Mouse (Mus musculus) heart, adult 18-20 months (tissue): ENCODE data around the gene Tmed5. TPM values are rescaled to one million over a fixed set of nuclear protein-coding genes. Genes with fewer than 3 reads are reported as not detected.
"Not testable (repeated sequence)": the region's sequence is repeated elsewhere in the genome, so short reads cannot be mapped to it uniquely, and the experiment has no call there.

ENCODE experiments used
- DNase-seq, 2 experiments: peaks; one replicate each; pipeline ENCODE4 v3.0.0; 2021 to 2022; ENCODE audit warnings: mixed read lengths in 1 of 2
- long read RNA-seq, 2 experiments: library from polyadenylated mRNA; stranded (forward); transcript quantifications; one replicate each; pipeline ENCODE4 v2.0.0; 2021
- total RNA-seq, 2 experiments: library from RNA; stranded (reverse); gene quantifications; 2 replicates each; pipeline ENCODE4 v1.2.3; 2021

Tmed5 gene
- total RNA-seq: 10 to 100 TPM; 32.0 to 35.7 TPM
- long read RNA-seq, experiment 1, transcript Tmed5-201 (4 exons, 3,800 nt): major isoform, 26 of 36 reads
- long read RNA-seq, experiment 1, partial matches to known transcripts: 0 of 36 reads
- long read RNA-seq, experiment 1, other reads (novel, unspliced or antisense): 7 of 36 reads
- long read RNA-seq, experiment 2, transcript Tmed5-201 (4 exons, 3,800 nt): major isoform, 11 of 16 reads
- long read RNA-seq, experiment 2, partial matches to known transcripts: 0 of 16 reads
- long read RNA-seq, experiment 2, other reads (novel, unspliced or antisense): 4 of 16 reads

DNA sequence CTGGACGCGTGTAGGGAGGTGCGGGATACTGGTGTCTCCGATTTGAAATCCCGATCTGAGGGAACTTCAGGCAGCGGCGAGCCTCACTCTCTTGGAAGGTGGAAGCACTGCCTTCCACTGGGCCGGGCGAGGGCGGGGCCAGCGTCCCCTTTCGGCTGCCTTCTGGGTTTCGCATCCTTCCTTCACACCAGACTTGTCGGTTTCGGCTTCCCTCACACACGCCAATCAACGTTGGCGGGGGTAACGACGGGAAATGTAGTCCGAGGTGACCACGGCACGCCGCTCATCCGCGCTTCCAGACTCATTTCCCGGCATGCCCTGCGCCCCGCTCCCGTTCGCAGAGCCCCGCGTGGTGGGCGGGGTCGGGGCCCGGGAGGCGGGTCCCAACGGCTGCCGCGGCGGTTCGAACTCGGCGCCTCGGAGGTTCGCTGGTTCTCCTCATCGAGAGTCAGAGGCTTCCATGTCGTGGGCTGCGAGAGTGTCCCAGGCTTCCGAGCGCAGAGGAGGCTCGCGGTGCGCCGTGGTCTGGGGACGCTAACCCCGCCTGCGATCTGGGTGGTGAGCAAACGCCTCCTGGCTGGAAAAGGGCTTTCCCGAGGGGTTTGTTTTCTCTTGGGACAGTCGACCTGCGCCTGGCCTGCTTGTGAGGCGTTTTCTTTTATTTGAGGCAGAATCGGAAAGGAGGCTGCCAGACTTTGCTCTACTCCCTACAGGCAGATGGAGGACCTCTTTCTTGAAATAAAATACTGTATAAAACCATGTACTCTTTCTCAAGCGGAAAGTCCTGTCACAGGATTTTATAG lies at the start of gene Tmed5, which contains the start of gene Ccdc18:
Gene Tmed5, minus strand, starts transcription at position 180 of the 803 bp plus-strand sequence.
Gene Ccdc18, plus strand, starts transcription at position 435 of the 803 bp plus-strand sequence.
- DNase-seq: peak; percentile 97 to 99

DNA sequence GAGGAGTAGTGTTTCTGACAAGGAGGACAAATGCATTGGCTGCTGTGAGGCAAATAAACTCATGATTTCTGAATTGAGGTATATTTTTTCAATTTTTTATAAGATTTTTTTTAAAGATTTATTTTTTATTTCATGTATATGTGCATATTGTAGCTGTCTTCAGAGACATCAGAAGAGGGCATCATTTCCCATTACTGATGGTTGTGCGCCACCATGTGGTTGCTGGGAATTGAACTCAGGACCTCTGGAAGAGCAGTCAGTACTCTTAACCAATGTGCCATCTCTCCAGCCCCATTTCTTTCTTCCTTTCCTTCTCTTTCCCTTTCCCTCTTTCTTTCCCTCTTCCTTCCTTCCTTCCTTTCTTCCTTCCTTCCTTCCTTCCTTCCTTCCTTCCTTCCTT lies 31.3 kb upstream of the Tmed5 start:
- DNase-seq: peak; percentile 22 to 68

DNA sequence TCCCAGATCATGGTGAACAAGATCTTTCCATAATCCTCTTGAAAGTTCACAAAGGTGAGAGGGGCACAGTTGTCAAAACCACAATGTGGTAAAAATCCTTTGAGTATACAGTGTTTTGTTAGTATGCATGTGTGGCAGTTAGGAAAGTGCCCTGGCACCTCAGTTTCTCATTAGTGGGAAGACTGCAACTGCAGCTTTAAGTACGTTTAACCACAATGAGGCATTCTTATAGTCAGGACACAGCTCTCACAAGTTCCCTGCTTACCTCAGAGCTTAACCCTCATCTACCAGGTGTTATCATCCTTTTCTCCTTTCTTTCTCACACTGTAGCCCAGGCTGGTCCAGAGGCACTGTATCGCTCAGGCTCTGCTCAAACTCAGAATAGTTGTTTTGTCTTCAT lies 28.4 kb upstream of the Tmed5 start:
- no peak for DNase-seq

DNA sequence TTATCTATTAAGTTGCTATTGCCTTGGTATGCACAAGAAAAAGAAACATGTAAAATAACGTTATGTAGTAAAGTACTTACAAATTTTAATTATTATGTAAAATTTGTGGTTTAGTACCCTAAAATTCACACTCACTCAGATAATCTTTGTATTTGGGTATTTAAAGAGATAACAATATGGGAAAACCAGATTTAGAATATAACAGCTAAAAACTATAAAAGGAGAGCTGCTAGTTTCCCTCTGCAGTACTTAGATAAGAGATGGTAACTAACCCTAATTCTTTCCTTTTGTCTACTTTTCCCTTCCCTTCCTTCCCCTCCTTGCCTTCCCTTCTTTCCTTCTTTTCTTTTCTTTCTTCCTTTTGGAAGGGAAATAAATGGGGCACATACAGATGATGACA lies 20.2 kb upstream of the Tmed5 start:
- no peak for DNase-seq

DNA sequence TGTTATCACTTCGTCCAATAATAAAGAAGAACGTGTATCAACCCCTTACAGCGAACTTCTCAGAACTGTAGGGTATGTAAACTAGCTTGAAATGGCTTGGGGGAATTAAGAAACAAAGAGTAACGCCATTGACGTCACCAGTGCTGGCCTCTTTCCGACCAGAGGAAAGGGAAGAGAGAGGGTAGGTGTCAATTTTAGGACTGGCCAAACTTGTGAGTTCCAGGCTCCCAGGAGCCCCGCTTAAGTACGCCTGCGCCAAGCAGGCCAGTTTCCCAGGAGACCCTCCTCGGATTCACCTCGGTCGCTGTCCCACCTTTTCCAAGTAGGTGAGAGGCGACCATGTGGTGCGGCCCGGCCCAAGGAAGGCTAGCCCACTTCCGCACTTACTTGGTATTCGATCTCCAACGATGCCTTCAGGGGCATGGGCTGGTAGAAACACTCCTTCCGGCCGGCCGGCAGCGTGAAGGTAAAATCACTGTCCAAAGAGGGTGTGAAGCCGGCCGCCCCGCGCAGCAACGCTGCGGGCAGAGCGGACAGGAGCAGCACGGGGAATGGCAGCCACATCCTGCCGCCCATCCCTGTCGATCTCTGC lies 475 bp downstream of the Tmed5 start:
- peak; percentile 73 to 78 for DNase-seq

DNA sequence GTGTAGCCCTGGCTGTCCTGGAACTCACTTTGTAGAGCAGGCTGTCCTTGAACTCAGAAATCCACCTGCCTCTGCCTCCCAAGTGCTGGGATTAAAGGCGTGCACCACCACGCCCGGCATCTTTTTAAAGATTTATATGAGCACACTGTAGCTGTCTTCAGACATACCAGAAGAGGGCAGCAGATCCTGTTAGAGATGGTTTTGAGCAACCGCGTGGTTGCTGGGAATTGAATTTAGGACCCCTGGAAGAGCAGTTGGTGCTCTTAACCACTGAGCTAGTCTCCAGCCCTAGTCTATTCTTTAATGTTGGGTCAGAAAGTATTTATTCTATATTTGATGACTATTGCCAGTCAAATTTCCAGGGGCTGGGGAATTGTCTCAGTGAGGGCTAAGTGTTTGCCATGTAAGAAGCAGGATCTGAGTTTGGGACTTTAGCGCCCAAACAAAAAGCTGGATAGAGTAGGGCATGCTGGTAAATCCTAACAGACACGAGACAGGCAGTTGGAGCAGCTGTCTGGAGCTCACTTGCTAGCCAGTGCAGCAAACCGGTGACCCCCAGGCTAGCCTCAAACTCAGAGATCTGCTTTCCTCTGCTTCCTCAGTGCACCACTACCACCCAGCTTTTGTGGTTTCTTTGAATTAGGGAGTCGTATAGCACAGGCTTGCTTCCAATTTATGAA lies 12.1 kb downstream of the Tmed5 start:
- no peak for DNase-seq

DNA sequence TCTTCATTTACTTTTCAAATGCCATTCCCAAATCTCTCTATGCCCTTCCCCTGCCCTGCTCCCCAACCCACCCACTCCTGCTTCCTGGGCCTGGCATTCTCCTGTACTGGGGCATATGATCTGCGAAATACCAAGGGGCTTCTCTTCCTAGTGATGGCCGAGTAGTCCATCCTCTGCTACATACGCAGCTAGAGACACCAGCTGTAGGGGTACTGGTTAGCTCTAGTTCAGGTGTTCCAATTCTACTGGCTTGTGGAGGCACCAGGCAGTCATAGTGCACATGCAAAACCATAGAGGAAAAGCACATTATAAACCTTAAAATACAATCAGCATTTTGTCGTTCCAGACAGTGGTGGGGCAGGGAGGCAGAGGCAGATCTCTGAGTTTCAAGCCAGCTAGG lies 14.7 kb downstream of the Tmed5 start:
- no peak for DNase-seq

DNA sequence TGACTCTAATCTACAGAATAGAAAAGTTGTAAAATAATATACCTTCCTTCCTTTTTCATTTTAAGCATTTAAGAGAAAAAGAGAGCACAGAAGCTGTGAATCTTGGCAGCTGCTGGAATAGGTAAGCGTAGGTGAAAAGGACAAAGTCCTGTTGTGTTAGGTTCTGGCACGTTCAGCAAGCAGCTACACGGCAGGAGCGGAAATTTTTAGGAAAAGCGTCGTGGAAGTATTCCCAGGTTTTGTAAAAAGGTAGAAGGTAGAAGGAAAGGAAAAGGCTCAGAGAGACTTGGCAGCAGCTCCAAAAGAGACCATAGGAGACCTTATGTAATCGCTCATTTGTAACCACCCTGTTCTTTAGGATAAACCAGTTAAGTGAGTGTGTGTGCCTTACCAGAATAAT lies 23.1 kb downstream of the Tmed5 start:
- no peak for DNase-seq

DNA sequence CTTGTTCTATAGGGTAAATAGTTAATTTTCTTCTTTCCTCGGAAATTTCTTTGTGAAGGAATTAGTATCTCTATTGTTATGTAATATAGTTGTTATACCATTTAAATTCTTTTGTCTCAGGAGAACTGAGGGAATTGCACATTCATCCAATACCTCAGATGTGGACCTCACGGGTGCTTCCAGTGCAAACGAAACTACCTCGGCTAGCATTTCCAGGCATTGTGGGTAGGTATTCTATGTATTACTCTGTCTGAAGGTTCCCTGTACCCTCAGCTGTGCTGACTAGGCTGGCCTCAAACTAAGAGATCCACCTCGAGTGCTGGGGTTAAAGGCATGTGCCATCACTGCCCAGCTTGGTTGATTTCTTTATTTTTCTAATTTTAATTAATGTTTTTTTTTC lies 28.1 kb downstream of the Tmed5 start:
- DNase-seq: no peak

DNA sequence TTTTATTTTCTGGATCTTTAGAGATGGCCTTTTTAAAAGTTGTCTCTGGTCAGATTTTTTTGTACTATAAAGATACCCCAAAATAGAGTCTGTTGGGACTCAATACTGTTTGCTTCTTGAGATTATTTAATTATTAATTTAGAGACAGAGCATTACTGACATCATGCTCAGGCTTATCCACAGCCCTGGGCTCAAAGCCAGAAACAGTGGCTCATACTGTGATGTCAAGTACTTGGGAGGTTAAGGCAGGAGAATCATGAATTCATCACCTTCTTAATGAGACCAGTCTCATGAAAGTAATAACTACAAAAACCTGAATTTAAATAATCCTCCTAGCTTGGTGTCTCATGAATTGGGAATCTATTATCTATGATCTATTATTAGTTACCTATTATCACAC lies 32.2 kb downstream of the Tmed5 start:
- DNase-seq: peak in 1 of 2 experiments; percentile 9

DNA sequence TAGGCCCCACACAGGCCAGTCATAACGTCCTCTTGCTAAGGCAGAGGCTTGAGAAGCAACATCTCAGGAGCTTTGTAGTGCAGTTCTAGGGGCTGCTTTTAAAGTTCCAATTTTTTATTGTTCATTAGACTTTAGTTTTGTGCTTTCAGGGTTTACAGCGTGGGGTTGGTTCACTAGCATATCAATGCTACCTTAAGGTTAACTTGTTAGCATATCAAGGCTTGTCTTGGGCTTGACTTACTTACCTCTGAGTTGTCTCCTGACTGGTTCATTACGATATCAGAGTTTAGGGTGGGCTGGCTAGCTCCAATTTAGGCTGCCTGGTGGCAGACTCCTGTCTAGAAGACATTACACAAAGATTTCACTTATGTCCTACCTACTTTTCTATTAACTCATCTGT lies 34.7 kb downstream of the Tmed5 start:
- DNase-seq: no peak

DNA sequence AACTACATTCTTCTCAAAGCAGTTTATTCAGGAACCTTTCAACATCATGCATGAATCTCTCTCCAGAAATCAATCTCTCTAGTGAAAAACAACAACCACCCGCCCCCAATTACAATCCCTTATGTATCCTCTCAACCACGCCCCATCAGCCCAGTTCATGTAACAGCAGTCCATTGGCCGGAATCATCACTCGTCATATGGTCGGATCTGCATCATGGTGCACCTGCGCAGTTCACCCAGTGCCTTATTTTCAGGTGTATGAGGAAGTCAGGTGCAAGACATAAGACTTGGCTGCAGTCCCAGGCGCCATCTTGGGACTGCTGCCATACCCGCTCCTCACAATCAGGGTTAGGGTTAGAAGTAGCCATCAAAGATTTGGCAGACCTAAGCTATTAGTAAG lies 39.7 kb downstream of the Tmed5 start:
- not testable (repeated sequence) for DNase-seq

DNA sequence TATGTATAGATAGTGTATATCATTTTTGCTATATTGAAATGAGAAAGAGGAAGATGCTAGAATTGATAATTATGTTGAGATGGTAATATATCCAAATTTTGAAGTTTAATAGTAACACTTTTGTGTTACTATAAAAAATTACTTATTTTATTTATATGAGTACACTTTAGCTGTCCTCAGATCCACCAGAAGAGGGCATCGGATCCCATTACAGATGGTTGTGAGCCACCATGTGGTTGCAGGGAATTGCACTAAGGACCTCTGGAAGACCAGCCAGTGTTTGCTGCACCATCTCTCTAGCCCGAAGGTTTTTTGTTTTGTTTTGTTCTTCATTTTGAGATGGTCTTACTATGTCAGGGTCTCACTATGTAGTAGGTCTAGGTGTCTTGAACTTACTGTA lies 47.0 kb downstream of the Tmed5 start:
- DNase-seq: no peak

DNA sequence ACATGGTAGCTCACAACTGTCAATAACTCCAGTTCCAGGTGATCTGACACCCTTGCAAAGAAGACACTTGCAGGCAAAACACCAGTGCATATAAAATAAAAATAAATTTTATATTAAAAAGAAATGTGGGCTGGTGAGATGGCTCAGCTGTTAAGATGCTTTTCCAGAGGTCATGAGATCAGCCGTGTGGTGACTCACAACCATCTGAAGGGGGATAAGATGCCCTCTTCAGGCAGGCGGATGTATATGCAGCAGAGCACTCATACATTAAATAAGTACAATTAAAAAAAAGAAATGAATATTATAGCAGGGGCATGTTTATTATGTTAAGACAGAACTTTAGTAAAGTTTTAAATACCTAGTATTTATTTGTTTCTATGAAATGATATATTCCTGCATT lies 50.0 kb downstream of the Tmed5 start:
- peak in 1 of 2 experiments; percentile 5 for DNase-seq

DNA sequence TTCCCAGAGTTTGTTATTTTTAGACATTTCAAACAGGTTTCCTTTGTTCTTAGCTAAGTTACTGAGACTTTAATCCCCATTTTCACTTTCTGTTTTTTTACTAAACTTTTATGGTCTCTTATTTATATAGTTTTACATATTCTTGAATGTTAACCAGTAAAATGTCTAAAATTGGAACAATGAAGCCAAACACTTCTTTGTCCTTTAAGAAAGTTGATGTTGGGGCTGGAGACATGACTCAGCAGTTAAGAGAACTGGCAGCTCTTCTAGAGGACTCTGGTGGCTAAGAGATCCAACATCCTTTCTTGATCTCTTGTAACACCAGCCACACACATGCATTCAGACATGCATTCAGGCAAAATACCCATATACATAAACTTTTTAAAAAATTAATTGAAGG lies 52.8 kb downstream of the Tmed5 start:
- peak; percentile 21 to 25 for DNase-seq

DNA sequence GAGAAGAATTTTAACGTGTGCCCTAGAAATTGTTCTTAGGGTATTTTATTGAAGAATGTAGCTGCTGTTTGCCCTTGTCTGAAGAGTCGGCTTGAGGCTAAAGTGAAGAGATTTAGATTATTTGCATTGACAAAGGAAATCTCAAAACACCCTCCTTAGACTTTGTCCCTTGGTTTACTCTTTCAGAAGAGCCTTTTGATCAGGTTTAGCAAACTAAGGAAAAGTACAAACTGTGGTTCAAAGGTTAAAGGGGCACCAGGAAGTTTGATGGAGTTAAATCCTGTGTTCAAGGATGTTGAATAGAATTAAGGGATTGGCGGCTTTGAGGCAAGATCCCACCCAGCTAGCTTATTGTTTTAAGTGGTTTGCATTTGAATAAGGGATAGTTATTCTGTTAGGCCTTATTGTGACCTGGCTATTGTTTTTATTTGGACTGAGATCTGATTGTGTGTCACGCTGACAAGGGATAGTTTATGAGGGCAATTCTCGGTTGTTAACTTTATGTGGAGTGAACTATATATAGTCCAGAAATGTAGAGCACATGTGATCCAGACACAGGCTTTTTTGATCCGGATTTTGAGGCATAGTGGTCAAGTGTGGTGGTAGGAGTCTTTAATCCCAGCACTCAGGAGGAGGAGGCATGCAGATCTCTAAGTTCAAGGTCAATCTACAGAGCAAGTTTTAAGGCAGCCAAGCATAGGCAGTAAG lies 55.4 kb downstream of the Tmed5 start:
- no peak for DNase-seq

DNA sequence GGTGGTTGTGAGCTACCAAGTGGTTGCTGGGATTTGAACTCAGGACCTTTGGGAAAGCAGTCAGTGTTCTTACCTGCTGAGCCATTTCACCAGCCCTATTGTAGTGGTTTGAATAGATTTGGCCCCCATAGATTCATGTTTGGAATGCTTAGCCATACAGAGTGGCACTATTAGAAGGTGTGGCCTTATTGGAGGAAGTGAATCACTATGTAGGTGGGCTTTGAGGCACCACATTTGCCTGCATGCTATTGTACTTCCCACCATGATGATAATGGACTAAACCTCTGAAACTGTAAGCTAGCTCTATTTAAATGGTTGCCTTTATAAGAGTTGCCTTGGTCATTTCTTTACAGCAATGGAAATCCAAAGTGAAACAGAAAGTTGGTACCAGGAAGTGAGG lies 56.2 kb downstream of the Tmed5 start:
- DNase-seq: no peak

DNA sequence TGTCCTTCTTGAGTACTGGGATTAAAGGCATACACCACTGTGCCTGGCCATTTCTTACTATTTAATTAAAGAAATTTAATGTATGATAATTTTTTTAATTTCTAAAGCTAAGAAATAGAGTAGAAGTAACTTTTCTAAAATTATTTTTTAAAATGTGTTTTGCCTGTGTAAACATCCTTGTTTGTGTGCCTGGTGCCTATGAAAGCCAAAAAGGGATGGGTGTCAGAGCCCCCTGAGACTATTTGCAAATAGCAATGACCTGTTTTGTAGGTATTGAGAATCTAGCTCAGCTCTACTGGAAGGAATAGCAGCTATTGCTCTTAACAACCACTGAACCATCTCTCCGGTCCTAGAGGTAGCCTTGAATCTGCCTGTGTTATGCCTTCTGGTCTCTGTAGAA lies 60.1 kb downstream of the Tmed5 start:
- no peak for DNase-seq

DNA sequence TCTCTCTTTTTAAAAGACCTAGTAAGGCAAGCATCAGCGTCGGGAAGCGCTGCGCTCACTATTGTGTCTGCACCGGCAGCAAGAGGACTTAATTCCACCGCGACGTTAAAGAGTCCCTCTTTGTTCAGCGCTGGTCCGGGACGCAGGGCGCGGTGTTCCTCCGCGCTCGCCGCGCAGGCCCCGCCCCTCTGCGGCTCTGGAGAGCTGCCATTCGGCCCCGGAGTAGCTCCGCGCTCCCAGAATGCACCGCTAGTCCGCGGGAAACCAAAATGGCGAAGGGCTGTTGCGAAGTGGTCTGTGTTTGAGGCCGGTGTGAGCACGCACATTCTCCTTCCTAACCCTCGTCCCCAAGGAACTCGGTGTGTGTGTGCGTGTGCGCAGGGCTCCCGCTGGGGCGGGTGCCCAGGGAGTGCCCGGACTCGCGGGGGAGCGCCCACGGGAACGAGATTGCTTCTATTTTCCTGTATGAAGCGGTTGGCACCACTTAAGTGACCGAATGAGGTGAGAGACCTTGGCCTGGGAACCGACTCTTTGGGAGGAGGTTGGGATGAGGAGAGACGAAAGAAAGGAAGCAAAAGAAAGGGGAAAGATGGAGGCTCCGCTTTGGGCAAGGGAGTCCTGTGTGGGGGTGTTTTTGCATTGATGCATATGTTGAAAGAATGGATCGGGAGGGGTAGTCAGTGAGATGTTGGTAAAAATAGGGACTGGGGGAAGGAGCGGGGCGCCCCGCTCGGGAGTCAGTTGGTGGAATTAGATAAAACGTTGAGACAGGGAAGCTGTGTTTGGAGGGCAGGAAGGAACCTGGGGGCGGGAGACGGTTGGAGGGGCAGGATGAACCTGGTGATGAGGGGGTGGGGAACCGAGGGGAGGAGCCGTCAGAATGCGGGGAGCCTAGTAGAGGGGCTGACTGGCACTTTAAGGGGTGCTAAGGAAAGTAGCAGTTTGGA lies 66.7 kb downstream of the Tmed5 start, which contains the start of gene Mtf2:
Gene Mtf2, plus strand, starts transcription at position 210 of the 947 bp plus-strand sequence.
- peak; percentile 97 for DNase-seq

DNA sequence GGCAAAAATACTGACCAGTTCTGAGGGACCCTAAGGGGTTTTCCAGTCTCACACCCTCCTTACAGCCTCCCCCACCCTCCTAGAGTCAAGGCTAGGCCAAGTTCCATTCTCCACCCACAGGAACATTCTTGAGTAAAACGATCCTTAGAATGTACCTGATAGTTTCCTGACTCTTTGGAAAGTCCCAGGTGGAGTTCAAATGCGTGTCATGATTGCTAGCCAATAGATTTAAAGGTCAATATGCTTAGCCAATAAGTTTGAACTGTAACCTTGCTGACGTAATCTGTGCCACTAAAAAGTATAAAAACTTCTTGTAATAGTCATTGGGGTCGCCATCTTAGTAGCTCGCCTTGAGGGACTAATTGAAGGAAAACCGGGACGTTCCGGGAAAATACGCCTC lies 72.0 kb downstream of the Tmed5 start:
- DNase-seq: no peak
